Mouse (Mus musculus): ENCODE results near the gene Zdhhc12.
"Not testable (repeated sequence)": the region's sequence is repeated elsewhere in the genome, so short reads cannot be mapped to it uniquely, and the experiment has no call there.

Gene Zdhhc12

DNA sequence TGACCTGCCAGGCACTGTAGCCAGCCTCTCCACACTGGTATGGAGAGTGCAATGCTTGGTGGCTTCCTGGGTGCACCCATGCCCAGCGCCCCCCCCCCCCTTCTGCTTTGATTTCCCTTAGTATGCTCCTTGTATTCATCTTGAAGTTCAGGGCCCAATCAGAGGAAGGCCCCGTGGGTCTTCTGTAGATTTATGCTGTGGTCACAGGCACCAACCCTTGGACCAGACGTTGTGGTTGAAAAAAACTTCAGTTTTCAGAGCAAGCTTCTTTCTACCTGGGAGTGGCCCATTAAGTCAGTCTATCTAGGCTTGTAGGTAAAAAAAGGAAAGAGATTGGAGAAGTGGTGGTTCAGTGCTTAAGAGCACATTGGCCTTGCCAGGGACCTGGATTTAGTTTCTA lies 29.7 kb downstream of the Zdhhc12 start:
- DNase-seq (ENCODE audit: low spot score) = no peak

DNA sequence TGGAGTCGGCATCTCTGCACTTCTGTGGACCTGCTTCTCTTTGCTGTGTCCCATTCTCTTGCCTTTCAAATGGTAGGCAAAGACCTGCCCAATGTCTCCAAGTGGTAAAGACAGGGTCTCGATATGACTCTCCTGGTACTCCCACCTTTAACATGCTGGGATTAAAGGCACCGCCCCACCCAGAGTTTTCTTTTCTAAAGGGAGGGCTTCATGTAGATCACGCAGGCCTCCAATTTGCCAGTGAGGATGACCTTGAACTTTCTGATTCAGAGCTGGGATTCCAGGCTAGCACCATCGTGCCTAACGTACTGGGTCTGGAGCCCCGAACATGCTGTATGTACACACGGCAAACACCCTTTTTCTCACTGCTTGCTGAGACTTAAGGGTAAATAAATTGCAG lies 30.2 kb downstream of the Zdhhc12 start:
- DNase-seq (ENCODE audit: low spot score) = peak; percentile 25

GRCm38 (mm10) chr2:30062249-30063093 lies 31.0 kb downstream of the Zdhhc12 start:
- DNase-seq (ENCODE audit: low spot score) = peak; percentile 92

DNA sequence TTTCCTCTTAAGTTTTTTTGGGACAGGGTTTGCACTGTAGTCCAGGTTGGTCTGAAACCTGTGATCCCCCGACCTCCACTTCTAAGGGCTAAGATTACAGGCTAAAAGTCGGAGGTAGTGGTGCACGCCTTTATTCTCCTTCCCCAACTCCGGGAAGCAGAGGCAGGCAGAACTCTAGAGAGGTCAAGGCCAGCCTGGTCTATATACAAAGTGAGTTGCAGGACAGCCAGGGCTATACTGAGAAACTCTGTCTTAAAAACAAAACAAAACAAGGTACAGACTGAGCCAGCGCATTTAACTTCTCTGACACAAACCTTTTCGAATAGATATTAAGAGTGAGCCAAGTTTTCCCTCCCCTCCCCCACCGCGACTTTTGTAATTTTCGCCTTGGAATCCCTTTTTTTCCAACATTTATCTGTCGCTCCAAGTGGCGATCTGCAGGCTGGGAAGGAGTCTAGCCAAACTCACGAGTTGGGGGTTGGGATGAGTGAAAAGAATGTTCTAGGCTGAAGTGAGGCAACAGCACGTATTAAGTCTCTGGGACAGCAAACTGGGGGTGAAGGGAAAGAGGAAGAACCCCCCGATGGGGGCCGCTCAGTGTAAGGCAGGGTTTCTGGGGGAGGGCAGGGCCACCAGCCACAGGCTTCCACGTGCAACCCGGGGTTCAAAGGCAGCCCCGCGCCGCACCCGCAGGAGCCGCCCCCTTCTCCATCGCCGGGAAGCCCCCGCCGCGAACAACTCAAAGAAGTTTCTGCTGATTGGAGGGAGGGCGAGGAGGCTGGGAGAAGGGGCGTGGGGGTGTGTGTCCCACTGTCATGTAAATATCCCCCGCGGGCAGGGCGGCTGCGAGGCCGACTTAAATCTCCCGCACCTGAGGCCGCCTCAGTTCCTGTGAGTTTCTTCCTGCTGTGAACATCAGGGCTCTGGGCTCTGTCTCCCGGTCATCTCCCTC lies 32.0 kb downstream of the Zdhhc12 start:
- DNase-seq (ENCODE audit: low spot score) = peak; percentile 91

DNA sequence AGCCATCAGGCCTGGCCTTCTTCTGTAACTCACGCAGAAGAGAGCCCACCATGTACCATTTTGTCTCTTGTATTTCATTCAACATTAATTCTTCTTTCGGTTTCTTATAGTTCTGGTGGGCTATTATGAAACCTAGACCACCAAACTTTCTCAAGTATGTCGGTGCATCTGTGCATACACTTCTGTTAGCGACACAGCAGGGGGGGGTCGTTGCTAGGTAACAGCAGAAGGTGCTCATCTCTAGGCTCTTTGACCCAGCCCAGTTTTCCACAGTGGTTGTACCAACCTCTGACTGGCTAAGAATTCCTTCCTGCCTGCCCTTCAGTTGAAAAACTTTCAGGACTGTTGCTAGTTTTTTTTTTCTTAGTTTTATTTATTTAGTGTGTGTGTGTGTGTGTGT lies 35.0 kb downstream of the Zdhhc12 start:
- DNase-seq (ENCODE audit: low spot score) = no peak

DNA sequence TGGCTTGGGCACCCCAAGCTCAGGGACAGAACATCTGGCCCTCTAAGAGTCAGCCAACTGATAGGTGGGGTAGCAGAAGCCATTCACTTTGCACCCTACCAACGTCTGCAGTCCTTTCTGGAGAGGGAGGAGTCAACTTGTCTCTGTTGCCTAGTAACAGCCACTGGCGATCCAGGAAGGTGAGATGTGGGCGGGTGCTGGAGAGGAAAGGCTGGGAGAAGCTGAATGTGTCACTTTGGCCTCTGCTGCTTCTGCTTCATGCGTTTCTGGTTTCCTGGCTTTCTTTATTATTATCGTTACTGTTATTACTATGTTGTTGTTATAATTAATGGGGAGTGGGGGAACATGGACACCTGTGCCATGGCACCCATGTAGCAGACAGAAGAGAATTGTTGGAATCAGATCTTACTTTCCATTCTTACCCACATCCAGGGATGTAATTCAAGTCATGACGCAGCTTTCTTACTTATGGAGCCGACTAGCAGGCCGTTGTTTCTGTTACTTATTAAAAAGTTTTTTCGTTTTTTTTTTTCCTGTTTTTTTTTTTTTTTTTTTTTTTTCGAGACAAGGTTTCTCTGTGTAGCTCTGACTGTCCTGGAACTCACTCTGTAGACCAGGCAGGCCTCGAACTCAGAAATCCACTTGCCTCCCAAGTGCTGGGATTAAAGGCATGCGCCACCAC lies 36.1 kb downstream of the Zdhhc12 start, which contains the start of gene Set:
TSS of gene Set (plus strand) at position 156 of the 682 bp plus-strand sequence.
- DNase-seq (ENCODE audit: low spot score) = peak; percentile 29

GRCm38 (mm10) chr2:30056736-30057135 lies 36.7 kb downstream of the Zdhhc12 start:
- DNase-seq (ENCODE audit: low spot score) = no peak

- not testable (repeated sequence) for DNase-seq (ENCODE audit: low spot score)
Measured at GRCm38 (mm10) chr2:30055310-30055709, 38.1 kb downstream of the Zdhhc12 start.

- no peak for DNase-seq (ENCODE audit: low spot score)
Measured at GRCm38 (mm10) chr2:30051992-30052761, 41.3 kb downstream of the Zdhhc12 start.

DNA sequence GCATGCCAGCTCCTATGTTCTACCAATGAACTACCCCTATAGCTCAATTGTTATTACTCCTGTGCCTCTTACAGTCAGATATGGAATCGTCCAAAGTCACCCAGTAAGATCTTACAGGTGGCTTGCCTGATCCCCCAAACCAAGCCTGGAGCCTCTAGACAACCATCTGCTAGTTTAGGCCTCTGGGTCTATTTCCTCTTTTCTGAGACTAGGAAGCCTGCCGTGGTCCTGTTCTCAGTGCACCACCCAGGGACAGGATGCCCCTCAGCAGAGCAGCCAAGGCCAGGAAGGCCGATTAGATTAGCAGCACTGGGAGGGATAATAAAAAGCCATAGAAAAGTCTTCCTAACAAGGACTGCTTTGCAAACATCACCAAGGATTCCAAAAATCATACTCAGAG lies 43.6 kb downstream of the Zdhhc12 start:
- no peak for DNase-seq (ENCODE audit: low spot score)

GRCm38 (mm10) chr2:30048699-30049388 lies 44.6 kb downstream of the Zdhhc12 start, which contains the start of gene Wdr34:
Wdr34 (minus strand) TSS chr2:30048881.
- DNase-seq (ENCODE audit: low spot score) = peak; percentile 97

- DNase-seq (ENCODE audit: low spot score) = no peak
Measured at GRCm38 (mm10) chr2:30048101-30048501, 45.3 kb downstream of the Zdhhc12 start.

DNA sequence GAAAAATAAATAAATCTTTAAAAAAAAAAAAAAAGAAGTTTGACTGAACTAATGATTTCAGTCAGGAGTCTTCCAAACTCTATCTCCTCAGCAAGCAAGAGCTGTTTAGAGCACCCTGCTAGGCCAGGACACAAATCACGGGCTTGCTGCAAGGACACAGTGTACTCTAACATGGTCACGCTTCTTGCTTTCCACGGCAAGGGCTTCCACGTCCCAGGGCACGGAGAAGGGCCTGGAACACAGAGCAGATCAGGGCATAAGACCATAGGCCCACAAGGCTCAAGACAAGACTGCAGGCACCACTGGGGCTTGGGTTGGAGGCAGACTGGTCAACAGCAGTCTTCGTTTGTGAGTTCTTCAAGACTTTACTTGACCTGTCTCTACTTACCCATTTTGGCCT lies 46.3 kb downstream of the Zdhhc12 start:
- no peak for DNase-seq (ENCODE audit: low spot score)

- DNase-seq (ENCODE audit: low spot score) = no peak
Measured at GRCm38 (mm10) chr2:30044550-30044949, 48.9 kb downstream of the Zdhhc12 start.

GRCm38 (mm10) chr2:30042445-30042844 lies 51.0 kb downstream of the Zdhhc12 start:
- DNase-seq (ENCODE audit: low spot score) = peak; percentile 53
